Mouse (Mus musculus): ENCODE measurements around the gene Pax3. TPM values are rescaled to one million over a fixed set of nuclear protein-coding genes. Genes with fewer than 3 reads are reported as not detected.

Gene Pax3
- polyA plus RNA-seq, 1 experiment, result not detected

DNA sequence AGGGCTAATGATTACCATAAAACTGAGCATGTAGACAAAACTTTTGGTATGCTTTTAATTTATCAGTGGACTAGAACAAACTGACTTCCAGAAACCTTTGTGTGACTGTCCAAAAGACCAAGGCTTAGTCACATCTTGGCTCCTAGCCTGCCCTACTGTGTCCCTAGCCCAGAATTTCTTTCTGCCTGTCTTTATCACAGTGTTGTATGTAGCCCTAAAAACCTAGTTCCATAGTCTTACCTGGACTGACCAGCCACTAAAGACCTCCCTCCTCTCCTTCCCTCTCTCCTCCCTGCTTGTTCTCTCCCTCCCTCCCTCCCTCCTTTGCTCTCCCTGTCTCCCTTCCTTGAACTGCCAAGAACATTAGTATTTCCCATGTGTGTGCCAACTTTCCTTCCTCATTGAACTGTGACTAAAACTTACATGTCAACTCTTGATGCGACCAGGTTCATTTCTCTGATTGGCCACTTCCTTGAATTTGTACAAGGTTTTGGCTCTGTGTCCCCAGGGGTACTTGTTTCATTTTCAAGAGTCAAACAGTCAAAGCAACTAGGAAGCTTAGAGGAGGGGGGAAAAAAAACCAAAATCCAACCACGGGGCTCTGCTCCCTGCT lies 48.8 kb downstream of the Pax3 start:
- no peak overlapping the region for H3K27ac ChIP-seq (ENCODE audit: insufficient read depth, low read depth, low read length)
- H3K4me1 ChIP-seq (ENCODE audit: control insufficient read depth, insufficient read depth, insufficient read length, low read length), result no peaks in the 10 kb centered on the region
- no peak overlapping the region for H3K4me3 ChIP-seq (ENCODE audit: low read depth, low read length)
- TF ChIP-seq CTCF (IDR thresholded peaks at IDR 0.05; ENCODE audit: extremely low read depth, insufficient read length, insufficient replicate concordance, low read depth, low read length) (no peak), POLR2A (IDR thresholded peaks at IDR 0.05; ENCODE audit: low read depth, low read length) (no peak)
- no peaks in the 10 kb centered on the region for H3K36me3 ChIP-seq (ENCODE audit: control insufficient read depth, insufficient read depth, low read length)
- H3K27me3 ChIP-seq (ENCODE audit: control insufficient read depth, insufficient read depth, low read length), result peaks cover 12% of the 10 kb centered on the region
- 37% methylated on average over 2 of the region's 2 CpGs for WGBS

DNA sequence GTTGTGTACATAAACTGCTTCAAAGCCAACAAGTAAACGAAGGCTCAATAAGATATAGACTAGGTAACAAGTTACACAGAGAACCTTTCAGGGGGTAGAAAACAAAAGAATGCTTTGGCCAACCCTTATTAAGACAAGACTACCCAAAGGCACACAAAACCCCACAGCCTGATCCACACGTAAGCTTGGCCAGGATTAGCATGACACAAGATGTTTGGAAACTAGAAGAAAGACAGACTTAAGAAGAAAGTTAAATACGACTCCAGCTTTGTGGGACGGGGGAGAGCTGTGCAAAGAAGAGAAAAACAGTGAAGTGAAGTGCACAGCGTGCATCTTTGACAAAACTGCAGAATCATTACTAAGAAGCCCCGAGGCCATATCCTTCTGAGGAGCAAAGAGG lies 53.5 kb downstream of the Pax3 start:
- 38% methylated on average over 6 of the region's 6 CpGs for WGBS
- Histone ChIP-seq H3K27me3 (ENCODE audit: control insufficient read depth, insufficient read depth, low read length) (peaks cover 30% of the 10 kb centered on the region), H3K4me3 (ENCODE audit: low read depth, low read length) (no peak overlapping the region), H3K27ac (ENCODE audit: insufficient read depth, low read depth, low read length) (no peak overlapping the region), H3K4me1 (ENCODE audit: control insufficient read depth, insufficient read depth, insufficient read length, low read length) (no peaks in the 10 kb centered on the region), H3K36me3 (ENCODE audit: control insufficient read depth, insufficient read depth, low read length) (no peaks in the 10 kb centered on the region)
- TF ChIP-seq POLR2A (IDR thresholded peaks at IDR 0.05; ENCODE audit: low read depth, low read length) (no peak), CTCF (IDR thresholded peaks at IDR 0.05; ENCODE audit: extremely low read depth, insufficient read length, insufficient replicate concordance, low read depth, low read length) (no peak)

DNA sequence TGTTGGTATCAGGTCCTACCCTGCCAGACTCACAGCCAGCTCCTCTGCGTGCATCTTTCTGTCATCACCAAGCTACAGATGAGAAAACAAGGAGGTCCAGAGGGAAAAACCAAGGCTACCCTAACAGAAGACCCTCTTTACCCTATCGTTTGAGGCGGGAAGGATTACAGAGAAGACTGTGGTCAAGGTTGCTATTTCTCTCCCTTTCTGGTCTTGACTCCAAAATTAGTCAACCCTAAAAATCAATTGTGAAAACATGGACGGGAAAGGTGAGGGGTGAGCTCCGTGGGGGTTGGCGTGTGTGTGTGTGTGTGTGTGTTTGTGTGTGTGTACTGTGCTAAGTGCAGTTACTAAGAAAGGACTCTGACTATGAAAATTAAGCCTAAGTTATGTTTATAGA lies 54.0 kb downstream of the Pax3 start:
- 47% methylated on average over 6 of the region's 6 CpGs for WGBS
- Histone ChIP-seq H3K36me3 (ENCODE audit: control insufficient read depth, insufficient read depth, low read length) (no peaks in the 10 kb centered on the region), H3K27ac (ENCODE audit: insufficient read depth, low read depth, low read length) (no peak overlapping the region), H3K4me3 (ENCODE audit: low read depth, low read length) (no peak overlapping the region), H3K4me1 (ENCODE audit: control insufficient read depth, insufficient read depth, insufficient read length, low read length) (no peaks in the 10 kb centered on the region), H3K27me3 (ENCODE audit: control insufficient read depth, insufficient read depth, low read length) (peaks cover 30% of the 10 kb centered on the region)
- TF ChIP-seq POLR2A (IDR thresholded peaks at IDR 0.05; ENCODE audit: low read depth, low read length) (no peak), CTCF (IDR thresholded peaks at IDR 0.05; ENCODE audit: extremely low read depth, insufficient read length, insufficient replicate concordance, low read depth, low read length) (no peak)

DNA sequence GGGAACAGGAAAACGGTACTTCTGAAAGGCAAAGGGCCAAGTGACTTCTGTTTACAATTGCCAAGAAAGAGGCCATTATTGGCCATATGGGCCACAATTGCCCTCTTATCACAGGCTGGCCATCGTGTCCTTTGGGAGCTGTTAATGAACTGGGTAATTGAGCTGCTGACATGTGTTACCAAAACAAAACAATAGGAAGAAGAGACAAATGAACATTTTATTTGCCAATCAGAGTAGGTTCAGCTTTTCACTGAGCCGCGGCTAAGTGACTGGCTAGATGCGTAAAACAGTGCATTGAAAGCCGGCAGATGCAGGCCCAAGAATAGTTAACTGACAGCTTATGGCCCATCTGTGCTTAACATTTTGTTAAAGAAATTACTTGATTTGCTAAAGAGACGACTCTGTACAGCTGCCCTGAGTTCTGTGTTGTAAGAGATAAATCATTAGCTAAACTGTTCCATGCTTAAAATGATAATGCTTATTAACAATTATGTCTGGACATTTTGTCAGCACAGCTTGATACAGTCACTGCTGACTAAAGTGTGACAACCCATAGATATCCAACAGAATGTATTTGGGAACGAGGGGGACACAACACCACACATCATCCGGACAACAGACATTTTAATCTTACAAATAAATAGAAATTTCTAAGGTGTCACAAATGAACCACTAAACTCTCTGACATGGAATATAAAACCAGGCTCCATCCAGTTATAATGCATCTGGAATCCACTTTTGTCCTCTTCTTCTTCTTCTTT lies 55.0 kb downstream of the Pax3 start:
- Histone ChIP-seq H3K27me3 (ENCODE audit: control insufficient read depth, insufficient read depth, low read length) (peaks cover 30% of the 10 kb centered on the region), H3K4me1 (ENCODE audit: control insufficient read depth, insufficient read depth, insufficient read length, low read length) (no peaks in the 10 kb centered on the region), H3K27ac (ENCODE audit: insufficient read depth, low read depth, low read length) (no peak overlapping the region), H3K4me3 (ENCODE audit: low read depth, low read length) (no peak overlapping the region), H3K36me3 (ENCODE audit: control insufficient read depth, insufficient read depth, low read length) (no peaks in the 10 kb centered on the region)
- TF ChIP-seq CTCF (IDR thresholded peaks at IDR 0.05; ENCODE audit: extremely low read depth, insufficient read length, insufficient replicate concordance, low read depth, low read length) (no peak), POLR2A (IDR thresholded peaks at IDR 0.05; ENCODE audit: low read depth, low read length) (no peak)
- 24% methylated on average over 9 of the region's 9 CpGs for WGBS

DNA sequence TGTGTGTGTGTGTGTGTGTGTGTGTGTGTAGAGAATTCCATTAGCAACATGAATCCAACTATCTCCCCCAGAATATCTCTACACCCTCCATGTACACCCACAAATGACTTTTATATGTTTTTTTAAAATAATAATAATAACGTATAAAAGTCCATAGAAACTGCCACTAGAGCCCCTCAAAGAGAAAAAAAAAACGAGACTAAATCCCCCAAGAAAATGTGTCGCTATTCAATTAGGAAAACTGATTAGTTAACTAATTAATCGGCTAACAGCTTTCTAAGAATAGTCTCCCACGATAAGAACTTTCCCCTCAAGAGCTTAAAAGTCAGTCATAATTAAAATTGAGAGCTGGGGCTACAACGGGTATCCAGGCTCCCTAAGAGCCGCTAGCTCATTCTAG lies 55.6 kb downstream of the Pax3 start:
- H3K4me3 ChIP-seq (ENCODE audit: low read depth, low read length), result no peak overlapping the region
- H3K4me1 ChIP-seq (ENCODE audit: control insufficient read depth, insufficient read depth, insufficient read length, low read length), result no peaks in the 10 kb centered on the region
- H3K27ac ChIP-seq (ENCODE audit: insufficient read depth, low read depth, low read length), result no peak overlapping the region
- peaks cover 25% of the 10 kb centered on the region for H3K27me3 ChIP-seq (ENCODE audit: control insufficient read depth, insufficient read depth, low read length)
- no peaks in the 10 kb centered on the region for H3K36me3 ChIP-seq (ENCODE audit: control insufficient read depth, insufficient read depth, low read length)
- TF ChIP-seq POLR2A (IDR thresholded peaks at IDR 0.05; ENCODE audit: low read depth, low read length) (no peak), CTCF (IDR thresholded peaks at IDR 0.05; ENCODE audit: extremely low read depth, insufficient read length, insufficient replicate concordance, low read depth, low read length) (no peak)
- WGBS, result 10% methylated on average over 7 of the region's 7 CpGs

DNA sequence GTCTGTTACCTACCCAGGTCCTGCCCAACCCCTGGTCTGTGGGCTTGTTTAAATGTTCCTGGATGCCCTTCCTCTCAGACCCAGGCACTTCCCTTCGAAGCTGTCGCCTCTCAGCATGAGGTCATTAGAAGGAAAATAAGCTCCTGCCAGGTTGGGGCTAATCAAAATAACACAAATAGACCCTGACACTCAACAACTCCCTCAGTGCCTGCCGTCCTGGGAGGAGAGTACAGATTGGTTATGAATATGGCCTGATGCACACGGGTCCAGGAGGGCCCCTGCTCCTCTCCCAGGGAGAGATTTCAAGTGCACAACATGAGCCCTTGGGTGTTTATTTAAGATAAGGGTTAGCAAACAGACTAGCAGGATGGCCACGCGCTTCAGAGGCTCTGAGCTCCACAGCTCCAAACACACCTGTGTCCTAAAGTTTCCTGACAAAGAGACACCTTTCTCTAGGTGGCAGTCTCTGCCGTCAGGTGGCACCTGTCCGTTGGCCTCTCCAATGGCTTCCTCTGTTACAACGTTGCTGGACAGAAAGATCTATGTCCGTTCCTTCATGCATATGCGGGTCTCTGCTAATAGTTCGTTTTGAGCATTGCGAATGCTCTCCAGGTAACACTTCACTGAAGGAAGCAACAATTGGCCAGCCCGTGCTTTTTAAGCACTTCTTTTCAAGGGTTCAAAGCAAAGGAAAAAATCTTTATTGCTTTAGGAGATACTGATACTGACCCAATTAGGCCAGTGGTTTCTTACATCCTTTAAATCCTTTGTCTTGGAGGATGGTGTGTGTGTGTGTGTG lies 56.2 kb downstream of the Pax3 start:
- H3K27me3 ChIP-seq (ENCODE audit: control insufficient read depth, insufficient read depth, low read length), result peaks cover 25% of the 10 kb centered on the region
- 5% methylated on average over 14 of the region's 14 CpGs for WGBS
- no peak overlapping the region for H3K4me3 ChIP-seq (ENCODE audit: low read depth, low read length)
- no peaks in the 10 kb centered on the region for H3K36me3 ChIP-seq (ENCODE audit: control insufficient read depth, insufficient read depth, low read length)
- H3K4me1 ChIP-seq (ENCODE audit: control insufficient read depth, insufficient read depth, insufficient read length, low read length), result no peaks in the 10 kb centered on the region
- TF ChIP-seq CTCF (IDR thresholded peaks at IDR 0.05; ENCODE audit: extremely low read depth, insufficient read length, insufficient replicate concordance, low read depth, low read length) (peak; percentile 32; the same call in 1 of the 2 replicates), POLR2A (IDR thresholded peaks at IDR 0.05; ENCODE audit: low read depth, low read length) (no peak)
- no peak overlapping the region for H3K27ac ChIP-seq (ENCODE audit: insufficient read depth, low read depth, low read length)

DNA sequence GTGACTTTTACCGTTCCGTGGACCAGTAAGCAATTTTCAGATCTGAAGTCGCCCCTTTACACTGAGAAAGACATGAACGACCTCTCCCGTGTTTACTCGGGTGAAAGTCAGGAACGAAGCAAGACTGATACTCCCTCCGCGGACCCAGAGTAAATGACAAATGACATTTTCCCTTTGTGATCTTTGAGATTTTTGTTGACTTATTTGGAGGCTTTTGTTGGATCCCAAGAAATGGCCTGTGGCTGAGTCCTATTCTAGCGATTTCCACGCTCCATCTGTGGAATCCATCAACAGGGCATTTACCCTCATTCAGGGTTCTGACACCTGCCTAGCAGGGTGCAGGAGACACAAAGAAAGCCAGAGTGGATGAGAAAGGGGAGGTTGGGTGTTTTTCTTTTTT lies 57.6 kb downstream of the Pax3 start:
- H3K27me3 ChIP-seq (ENCODE audit: control insufficient read depth, insufficient read depth, low read length), result peaks cover 23% of the 10 kb centered on the region
- H3K4me3 ChIP-seq (ENCODE audit: low read depth, low read length), result no peak overlapping the region
- 8% methylated on average over 11 of the region's 11 CpGs for WGBS
- H3K36me3 ChIP-seq (ENCODE audit: control insufficient read depth, insufficient read depth, low read length), result no peaks in the 10 kb centered on the region
- no peak overlapping the region for H3K27ac ChIP-seq (ENCODE audit: insufficient read depth, low read depth, low read length)
- H3K4me1 ChIP-seq (ENCODE audit: control insufficient read depth, insufficient read depth, insufficient read length, low read length), result no peaks in the 10 kb centered on the region
- TF ChIP-seq POLR2A (IDR thresholded peaks at IDR 0.05; ENCODE audit: low read depth, low read length), result no peak
- no peak for TF ChIP-seq CTCF (IDR thresholded peaks at IDR 0.05; ENCODE audit: extremely low read depth, insufficient read length, insufficient replicate concordance, low read depth, low read length)
